Mouse (Mus musculus): ENCODE results near the gene Ccdc97. TPM values are rescaled to one million over a fixed set of nuclear protein-coding genes. Genes with fewer than 3 reads are reported as not detected.

Ccdc97 gene
- polyA plus RNA-seq (2015; fragmentation: Nextera tagmentation; extraction: Ambion mirVana) = 9.8 and 12.1 TPM in 2 replicates

GRCm38 (mm10) chr7:25718788-25719417 is at the start of gene Ccdc97:
TSS of gene Ccdc97 (minus strand) at chr7:25719088.
- 2% methylated on average over 32 of the region's 32 CpGs for WGBS
- H3K4me1 ChIP-seq (ENCODE audit: insufficient read depth, low read depth, low read length) = no peaks in the 10 kb centered on the region
- no peaks in the 10 kb centered on the region for H3K27me3 ChIP-seq (replicated peaks; ENCODE audit: insufficient read depth, low read length)
- DNase-seq (ENCODE audit: low spot score) = peak; percentile 97
- peak; percentile 90 for ATAC-seq
- H3K4me2 ChIP-seq (replicated peaks; ENCODE audit: low read depth, low read length) = peak within 1 kb of the TSS; percentile 73
- peak within 1 kb of the TSS; percentile 57 for H3K9ac ChIP-seq (replicated peaks; ENCODE audit: low read depth)
- no peaks in the 10 kb centered on the region for H3K9me3 ChIP-seq (ENCODE audit: low read length)
- peaks cover 36% of the 10 kb centered on the region for H3K36me3 ChIP-seq (ENCODE audit: insufficient read depth, low read length)
- H3K4me3 ChIP-seq (ENCODE audit: low read depth, low read length) = peak within 1 kb of the TSS; percentile 57
- peak within 1 kb of the TSS; percentile 85 for H3K27ac ChIP-seq (ENCODE audit: low read length)
- 0 out of 2 replicates have a peak, but pooled peaks have one; percentile 5 for TF ChIP-seq CTCF (IDR thresholded peaks at IDR 0.05)
- TF ChIP-seq EP300 (IDR thresholded peaks at IDR 0.05) = peak; percentile 54; the same call in 1 of the 2 replicates

DNA sequence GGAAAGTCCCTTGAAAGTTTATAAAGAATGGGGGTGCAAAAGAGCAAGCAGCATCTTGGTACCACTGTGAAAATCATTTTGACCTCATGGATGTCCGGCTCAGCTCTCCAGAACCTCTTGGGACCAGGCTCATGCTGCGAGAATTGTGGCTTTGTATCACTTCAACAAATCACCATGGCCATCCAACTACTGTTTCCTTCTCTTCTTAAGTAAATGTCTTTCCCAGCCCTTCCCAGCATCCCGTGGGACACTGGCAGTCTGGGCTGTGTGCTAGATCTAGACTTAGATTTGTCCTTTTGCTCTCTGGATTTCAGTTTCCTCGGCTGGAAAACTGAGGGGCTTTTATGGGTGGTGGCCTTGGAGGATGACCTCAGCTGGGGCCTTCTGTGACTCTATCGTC is 49.3 kb upstream of the Ccdc97 start:
- no peaks in the 10 kb centered on the region for H3K9me3 ChIP-seq (ENCODE audit: low read length)
- no peaks in the 10 kb centered on the region for H3K36me3 ChIP-seq (ENCODE audit: insufficient read depth, low read length)
- DNase-seq (ENCODE audit: low spot score) (no peak), ATAC-seq (no peak)
- no peak overlapping the region for H3K9ac ChIP-seq (replicated peaks; ENCODE audit: low read depth)
- no peak overlapping the region for H3K4me3 ChIP-seq (ENCODE audit: low read depth, low read length)
- H3K4me1 ChIP-seq (ENCODE audit: insufficient read depth, low read depth, low read length) = no peaks in the 10 kb centered on the region
- H3K27me3 ChIP-seq (replicated peaks; ENCODE audit: insufficient read depth, low read length) = no peaks in the 10 kb centered on the region
- H3K27ac ChIP-seq (ENCODE audit: low read length) = no peak overlapping the region
- WGBS = 80% methylated on average over 5 of the region's 5 CpGs
- TF ChIP-seq EP300 (IDR thresholded peaks at IDR 0.05) (no peak), CTCF (IDR thresholded peaks at IDR 0.05) (no peak)
- no peak overlapping the region for H3K4me2 ChIP-seq (replicated peaks; ENCODE audit: low read depth, low read length)

DNA sequence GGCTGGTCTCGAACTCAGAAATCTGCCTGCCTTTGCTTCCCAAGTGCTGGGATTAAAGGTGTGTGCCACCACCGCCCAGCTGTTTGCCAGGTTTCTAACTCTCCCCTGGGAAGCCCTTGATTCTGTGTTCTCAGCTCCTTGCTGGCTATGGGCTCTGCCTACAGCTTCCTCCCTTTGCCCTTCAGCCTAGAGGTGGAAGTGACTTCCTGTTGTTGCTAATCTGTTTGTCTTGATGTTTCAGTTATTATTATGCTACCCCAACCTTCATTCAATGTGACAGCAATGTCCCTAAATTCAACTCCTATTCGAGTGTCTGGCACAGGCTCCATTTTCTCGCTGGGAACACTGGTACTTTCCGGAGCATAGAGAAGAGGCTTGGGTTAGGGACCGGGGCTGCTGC is 47.2 kb upstream of the Ccdc97 start:
- Histone ChIP-seq H3K4me2 (replicated peaks; ENCODE audit: low read depth, low read length) (no peak overlapping the region), H3K27ac (ENCODE audit: low read length) (no peak overlapping the region), H3K4me3 (ENCODE audit: low read depth, low read length) (no peak overlapping the region), H3K4me1 (ENCODE audit: insufficient read depth, low read depth, low read length) (no peaks in the 10 kb centered on the region), H3K36me3 (ENCODE audit: insufficient read depth, low read length) (no peaks in the 10 kb centered on the region), H3K9ac (replicated peaks; ENCODE audit: low read depth) (no peak overlapping the region), H3K9me3 (ENCODE audit: low read length) (no peaks in the 10 kb centered on the region), H3K27me3 (replicated peaks; ENCODE audit: insufficient read depth, low read length) (no peaks in the 10 kb centered on the region)
- DNase-seq (ENCODE audit: low spot score) (no peak), ATAC-seq (no peak)
- WGBS = 69% methylated on average over 6 of the region's 6 CpGs
- TF ChIP-seq EP300 (IDR thresholded peaks at IDR 0.05) = no peak
- no peak for TF ChIP-seq CTCF (IDR thresholded peaks at IDR 0.05)

GRCm38 (mm10) chr7:25764221-25764620 is 45.3 kb upstream of the Ccdc97 start:
- Histone ChIP-seq H3K9ac (replicated peaks; ENCODE audit: low read depth) (0 out of 2 replicates have a peak overlapping the region, but pooled peaks have one; percentile 32), H3K27me3 (replicated peaks; ENCODE audit: insufficient read depth, low read length) (no peaks in the 10 kb centered on the region), H3K27ac (ENCODE audit: low read length) (peak overlapping the region; percentile 66), H3K9me3 (ENCODE audit: low read length) (no peaks in the 10 kb centered on the region), H3K4me2 (replicated peaks; ENCODE audit: low read depth, low read length) (no peak overlapping the region), H3K4me1 (ENCODE audit: insufficient read depth, low read depth, low read length) (no peaks in the 10 kb centered on the region), H3K36me3 (ENCODE audit: insufficient read depth, low read length) (no peaks in the 10 kb centered on the region), H3K4me3 (ENCODE audit: low read depth, low read length) (no peak overlapping the region)
- peak; percentile 45; the same call in 1 of the 2 replicates for ATAC-seq
- no peak for TF ChIP-seq CTCF (IDR thresholded peaks at IDR 0.05)
- TF ChIP-seq EP300 (IDR thresholded peaks at IDR 0.05) = no peak
- WGBS = 37% methylated on average over 5 of the region's 5 CpGs
- peak; percentile 26 for DNase-seq (ENCODE audit: low spot score)

DNA sequence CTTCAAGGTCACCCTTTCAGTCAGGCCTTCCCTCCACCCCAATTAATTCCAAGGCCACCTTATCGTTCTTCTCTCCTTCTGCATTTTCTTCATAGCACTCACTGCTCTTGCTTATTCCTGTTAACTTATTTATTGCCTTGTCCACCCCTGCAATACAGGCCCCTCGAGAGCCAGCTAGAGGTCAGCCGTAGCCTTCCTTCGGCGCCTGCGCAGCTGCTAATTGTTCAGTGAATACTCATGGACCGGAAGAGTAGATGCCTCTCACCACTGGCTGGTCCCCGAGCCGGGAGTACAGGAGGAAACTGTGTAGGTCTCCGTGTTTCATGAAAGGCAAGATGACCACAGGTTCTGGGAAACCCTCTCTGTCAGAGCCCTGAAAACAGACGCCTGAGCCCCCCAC is 44.8 kb upstream of the Ccdc97 start:
- 56% methylated on average over 11 of the region's 11 CpGs for WGBS
- no peaks in the 10 kb centered on the region for H3K36me3 ChIP-seq (ENCODE audit: insufficient read depth, low read length)
- no peak for DNase-seq (ENCODE audit: low spot score)

DNA sequence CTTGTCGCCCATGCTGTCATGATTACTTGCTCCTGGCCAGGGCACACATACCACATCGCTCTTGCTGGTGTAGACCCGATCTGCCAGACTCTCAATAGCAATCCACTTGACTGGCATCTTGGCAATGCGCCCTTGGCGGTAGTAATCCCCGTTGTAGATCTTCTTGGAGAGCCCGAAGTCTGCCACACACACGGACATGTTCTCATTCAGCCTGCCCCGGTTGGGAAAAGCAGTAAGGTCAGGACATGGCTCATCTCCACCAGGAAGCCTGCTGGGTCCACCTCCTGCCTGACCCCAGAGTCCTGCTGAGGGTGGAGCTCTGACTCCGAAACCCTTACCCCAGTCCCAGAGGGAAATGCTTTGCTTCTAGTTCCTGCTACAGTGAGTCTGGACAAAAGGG is 42.5 kb upstream of the Ccdc97 start:
- Histone ChIP-seq H3K4me2 (replicated peaks; ENCODE audit: low read depth, low read length) (no peak overlapping the region), H3K27me3 (replicated peaks; ENCODE audit: insufficient read depth, low read length) (no peaks in the 10 kb centered on the region), H3K36me3 (ENCODE audit: insufficient read depth, low read length) (no peaks in the 10 kb centered on the region), H3K4me1 (ENCODE audit: insufficient read depth, low read depth, low read length) (no peaks in the 10 kb centered on the region), H3K4me3 (ENCODE audit: low read depth, low read length) (no peak overlapping the region), H3K9me3 (ENCODE audit: low read length) (no peaks in the 10 kb centered on the region), H3K9ac (replicated peaks; ENCODE audit: low read depth) (no peak overlapping the region), H3K27ac (ENCODE audit: low read length) (no peak overlapping the region)
- ATAC-seq (no peak), DNase-seq (ENCODE audit: low spot score) (peak; percentile 30)
- TF ChIP-seq CTCF (IDR thresholded peaks at IDR 0.05) (no peak), EP300 (IDR thresholded peaks at IDR 0.05) (no peak)
- 55% methylated on average over 10 of the region's 10 CpGs for WGBS

More for the DNA sequence above, 44.8 kb upstream of the Ccdc97 start:
- ATAC-seq = no peak
- no peaks in the 10 kb centered on the region for H3K27me3 ChIP-seq (replicated peaks; ENCODE audit: insufficient read depth, low read length)
- 0 out of 2 replicates have a peak overlapping the region, but pooled peaks have one; percentile 32 for H3K9ac ChIP-seq (replicated peaks; ENCODE audit: low read depth)
- TF ChIP-seq EP300 (IDR thresholded peaks at IDR 0.05) (no peak), CTCF (IDR thresholded peaks at IDR 0.05) (no peak)
- no peak overlapping the region for H3K4me2 ChIP-seq (replicated peaks; ENCODE audit: low read depth, low read length)
- H3K9me3 ChIP-seq (ENCODE audit: low read length) = no peaks in the 10 kb centered on the region
- H3K4me1 ChIP-seq (ENCODE audit: insufficient read depth, low read depth, low read length) = no peaks in the 10 kb centered on the region
- no peak overlapping the region for H3K4me3 ChIP-seq (ENCODE audit: low read depth, low read length)
- peak overlapping the region; percentile 66 for H3K27ac ChIP-seq (ENCODE audit: low read length)
